Mouse (Mus musculus): ENCODE measurements around the gene Slc25a47. TPM values are rescaled to one million over a fixed set of nuclear protein-coding genes. Genes with fewer than 3 reads are reported as not detected.

The Slc25a47 gene
- polyA plus RNA-seq, 1 experiment from 2014 or later: 0.09 TPM

DNA sequence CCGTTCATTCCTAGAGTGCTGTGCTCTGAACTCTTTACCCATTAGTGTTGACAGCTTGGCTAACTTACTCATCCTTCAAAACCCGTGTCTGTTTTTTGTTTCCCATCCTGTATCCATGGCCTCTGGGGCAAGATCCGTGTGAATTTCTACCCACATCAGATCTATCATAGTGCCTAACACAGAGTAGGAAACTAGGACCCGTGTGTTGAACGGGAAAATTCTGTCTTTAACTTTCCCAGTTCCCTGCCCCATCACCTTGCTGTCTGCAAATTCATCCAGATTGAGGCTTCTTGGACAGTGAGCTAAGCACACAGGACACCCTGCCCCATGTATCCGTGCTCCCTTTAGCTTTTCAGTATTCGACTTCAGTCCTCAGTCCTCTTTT, 58.6 kb downstream of the Slc25a47 start:
- Histone ChIP-seq H3K27ac (peak overlapping the region; percentile 38), H3K79me2 (ENCODE audit: inconsistent target) (peaks cover 39% of the 10 kb centered on the region), H3K36me3 (ENCODE audit: inconsistent target) (peaks cover 18% of the 10 kb centered on the region; the same call in 1 of the 2 replicates), H3K4me3 (ENCODE audit: inconsistent target) (peak overlapping the region; percentile 84)
- 1% methylated on average over 5 of the region's 7 CpGs for WGBS (ENCODE audit: missing documents)

GRCm38 (mm10) chr12:108896006-108896405, 60.2 kb downstream of the Slc25a47 start:
- 0 out of 2 replicates have a peak, but pooled peaks cover 10% of the 10 kb centered on the region for H3K36me3 ChIP-seq (ENCODE audit: inconsistent target)
- H3K79me2 ChIP-seq (ENCODE audit: inconsistent target): peaks cover 23% of the 10 kb centered on the region
- no peak overlapping the region for H3K27ac ChIP-seq
- WGBS (ENCODE audit: missing documents): 45% methylated on average over 2 of the region's 3 CpGs
- H3K4me3 ChIP-seq (ENCODE audit: inconsistent target): no peak overlapping the region

DNA sequence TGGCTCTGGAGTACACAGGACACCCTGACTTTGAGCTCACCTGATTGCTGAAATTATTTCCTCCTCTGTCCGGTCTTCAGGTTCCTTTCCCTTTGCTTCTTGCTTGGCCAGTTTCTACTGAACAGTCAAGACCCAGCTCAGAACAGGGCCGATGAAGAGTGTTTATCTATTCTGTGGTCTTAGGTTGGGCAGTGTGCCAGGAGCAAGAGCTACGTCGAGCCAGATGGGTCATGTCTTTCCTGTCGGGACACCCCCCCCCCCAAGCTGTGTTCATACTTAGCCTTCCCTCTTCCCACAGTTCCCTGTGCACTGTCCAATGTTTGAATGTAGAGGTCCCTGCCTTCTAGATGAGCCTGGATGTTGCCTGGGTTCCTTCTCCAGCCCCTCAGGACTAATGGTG, 65.5 kb downstream of the Slc25a47 start:
- Histone ChIP-seq H3K27ac (no peak overlapping the region), H3K36me3 (ENCODE audit: inconsistent target) (0 out of 2 replicates have a peak, but pooled peaks cover 10% of the 10 kb centered on the region), H3K4me3 (ENCODE audit: inconsistent target) (no peak overlapping the region), H3K79me2 (ENCODE audit: inconsistent target) (no peaks in the 10 kb centered on the region)
- 65% methylated on average over 5 of the region's 5 CpGs for WGBS (ENCODE audit: missing documents)

DNA sequence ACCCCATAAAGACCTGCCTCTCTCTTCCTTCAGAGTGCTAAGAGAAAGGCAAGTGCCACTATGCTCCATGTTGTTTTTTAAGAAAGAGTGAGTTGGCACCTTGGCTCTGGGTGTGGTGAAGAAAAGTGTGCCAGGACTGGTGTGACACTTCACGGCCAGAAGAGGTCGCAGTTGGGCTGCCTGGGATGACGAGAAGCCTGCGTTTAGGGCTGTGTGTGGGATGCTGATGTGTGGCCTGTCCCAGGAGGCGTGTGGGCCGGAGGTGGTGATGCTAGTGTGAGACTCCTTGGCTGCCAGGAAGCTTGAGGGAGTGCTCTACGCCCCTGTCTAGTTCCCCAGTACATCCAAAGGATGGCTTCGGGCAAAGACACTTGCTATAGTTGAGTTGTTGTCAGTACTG, 67.1 kb downstream of the Slc25a47 start:
- 27% methylated on average over 8 of the region's 8 CpGs for WGBS (ENCODE audit: missing documents)
- H3K36me3 ChIP-seq (ENCODE audit: inconsistent target): 0 out of 2 replicates have a peak, but pooled peaks cover 8% of the 10 kb centered on the region
- H3K27ac ChIP-seq: no peak overlapping the region
- no peak overlapping the region for H3K4me3 ChIP-seq (ENCODE audit: inconsistent target)
- H3K79me2 ChIP-seq (ENCODE audit: inconsistent target): no peaks in the 10 kb centered on the region

GRCm38 (mm10) chr12:108903600-108904275, 67.9 kb downstream of the Slc25a47 start:
- no peak overlapping the region for H3K4me3 ChIP-seq (ENCODE audit: inconsistent target)
- WGBS (ENCODE audit: missing documents): 98% methylated on average over 8 of the region's 8 CpGs
- 0 out of 2 replicates have a peak, but pooled peaks cover under 1% of the 10 kb centered on the region for H3K36me3 ChIP-seq (ENCODE audit: inconsistent target)
- no peak overlapping the region for H3K27ac ChIP-seq
- H3K79me2 ChIP-seq (ENCODE audit: inconsistent target): no peaks in the 10 kb centered on the region

- Histone ChIP-seq H3K36me3 (ENCODE audit: inconsistent target) (no peaks in the 10 kb centered on the region), H3K79me2 (ENCODE audit: inconsistent target) (no peaks in the 10 kb centered on the region), H3K4me3 (ENCODE audit: inconsistent target) (no peak overlapping the region), H3K27ac (no peak overlapping the region)
- WGBS (ENCODE audit: missing documents): 95% methylated on average over 8 of the region's 8 CpGs
Measured at GRCm38 (mm10) chr12:108904276-108904653, 68.4 kb downstream of the Slc25a47 start.

GRCm38 (mm10) chr12:108905620-108906302, 69.9 kb downstream of the Slc25a47 start:
- WGBS (ENCODE audit: missing documents): 92% methylated on average over 14 of the region's 14 CpGs
- H3K79me2 ChIP-seq (ENCODE audit: inconsistent target): no peaks in the 10 kb centered on the region
- H3K36me3 ChIP-seq (ENCODE audit: inconsistent target): no peaks in the 10 kb centered on the region
- no peak overlapping the region for H3K4me3 ChIP-seq (ENCODE audit: inconsistent target)
- H3K27ac ChIP-seq: no peak overlapping the region

DNA sequence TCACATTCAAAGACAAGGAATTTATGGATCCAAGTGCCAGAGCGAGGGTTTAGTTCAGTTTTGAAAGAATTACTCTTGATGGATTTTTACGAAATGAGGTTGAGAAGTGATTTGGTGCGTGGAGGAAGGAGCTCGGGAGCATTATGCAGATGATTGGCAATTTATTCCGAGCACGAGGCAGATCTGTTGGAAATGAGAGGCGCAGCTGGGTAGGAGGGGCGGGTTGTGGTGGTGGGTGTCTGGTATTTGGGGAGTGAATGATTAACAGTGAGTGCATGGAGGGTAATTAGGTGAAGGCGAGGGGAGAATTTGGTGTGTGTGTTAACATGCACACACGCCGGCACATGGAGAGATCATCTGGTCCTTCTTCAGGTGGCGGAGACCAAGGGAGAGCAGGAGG, 70.6 kb downstream of the Slc25a47 start:
- Histone ChIP-seq H3K79me2 (ENCODE audit: inconsistent target) (no peaks in the 10 kb centered on the region), H3K4me3 (ENCODE audit: inconsistent target) (no peak overlapping the region), H3K36me3 (ENCODE audit: inconsistent target) (no peaks in the 10 kb centered on the region), H3K27ac (no peak overlapping the region)
- WGBS (ENCODE audit: missing documents): 95% methylated on average over 12 of the region's 12 CpGs

Other genes starting within 250 kb of the Slc25a47 start
- gene Degs2, start 133.7 kb upstream of the Slc25a47 start, polyA plus RNA-seq (2018): not detected in 3 replicates
- 24.1 to 61.1 TPM (median 29.0 TPM) in 3 replicates for gene Yy1, start 43.1 kb upstream of the Slc25a47 start, polyA plus RNA-seq (2018)
- gene Slc25a29, start 163 bp upstream of the Slc25a47 start, polyA plus RNA-seq (2018): 0.07 to 0.37 TPM (median 0.18 TPM) in 3 replicates
- 5.4 to 11.7 TPM (median 7.6 TPM) in 3 replicates for gene Wdr25, start 57.6 kb downstream of the Slc25a47 start, polyA plus RNA-seq (2018)
- gene Wars, start 58.1 kb downstream of the Slc25a47 start, polyA plus RNA-seq (2018): 29.2 to 47.1 TPM (median 38.9 TPM) in 3 replicates
- not detected in 3 replicates for gene Begain, start 232.2 kb downstream of the Slc25a47 start, polyA plus RNA-seq (2018)